Mouse (Mus musculus) megakaryocyte, adult 5-6 weeks (primary cell): ENCODE data around the gene Fmo2. TPM values are rescaled to one million over a fixed set of nuclear protein-coding genes. Genes with fewer than 3 reads are reported as not detected.

Experiments used
- ATAC-seq: 2 replicates; pipeline ENCODE4 v1.8.0; 2016; ENCODE audit warnings: mild to moderate bottlenecking, inconsistent platforms; ENCODE audit not compliant: poor library complexity, severe bottlenecking
- total RNA-seq, 2 experiments: library from RNA; stranded (forward) in 1 of 2; stranded (reverse) in 1 of 2; fragments of 153-499, 151-499 nt in 1 of 2; fragments of 221-1000, 200-1000 nt in 1 of 2; gene quantifications; 2 replicates each; pipeline versions ENCODE4 v1.2.3 to v1.2.4; 2015 to 2017

Fmo2 gene
- total RNA-seq, 2 experiments from 2014 or later = not detected

- ATAC-seq = no peak
Measured at GRCm38 (mm10) chr1:162893014-162893413, 5.5 kb downstream of the Fmo2 start.

- ATAC-seq = no peak
Measured at GRCm38 (mm10) chr1:162891980-162892451, 6.5 kb downstream of the Fmo2 start.

GRCm38 (mm10) chr1:162888646-162889045 lies 9.9 kb downstream of the Fmo2 start:
- no peak for ATAC-seq

GRCm38 (mm10) chr1:162887644-162888043 lies 10.9 kb downstream of the Fmo2 start:
- ATAC-seq = no peak

- no peak for ATAC-seq
Measured at GRCm38 (mm10) chr1:162886138-162886816, 12.2 kb downstream of the Fmo2 start.

- no peak for ATAC-seq
Measured at GRCm38 (mm10) chr1:162882681-162883080, 15.8 kb downstream of the Fmo2 start.

GRCm38 (mm10) chr1:162879595-162880369 lies 18.7 kb downstream of the Fmo2 start:
- peak; percentile 81 for ATAC-seq

GRCm38 (mm10) chr1:162875091-162875490 lies 23.4 kb downstream of the Fmo2 start:
- no peak for ATAC-seq

GRCm38 (mm10) chr1:162871701-162872311 lies 26.7 kb downstream of the Fmo2 start:
- ATAC-seq = no peak

GRCm38 (mm10) chr1:162870978-162871377 lies 27.5 kb downstream of the Fmo2 start:
- no peak for ATAC-seq

GRCm38 (mm10) chr1:162867396-162867795 lies 31.1 kb downstream of the Fmo2 start:
- no peak for ATAC-seq

GRCm38 (mm10) chr1:162866280-162866681 lies 32.2 kb downstream of the Fmo2 start, which contains the start of gene Fmo1:
Fmo1 (minus strand) TSS chr1:162866610.
- no peak for ATAC-seq

GRCm38 (mm10) chr1:162865493-162865830 lies 33.1 kb downstream of the Fmo2 start:
- ATAC-seq = no peak

- no peak for ATAC-seq
Measured at GRCm38 (mm10) chr1:162864816-162865492, 33.6 kb downstream of the Fmo2 start.

GRCm38 (mm10) chr1:162864279-162864678 lies 34.2 kb downstream of the Fmo2 start:
- no peak for ATAC-seq

- no peak for ATAC-seq
Measured at GRCm38 (mm10) chr1:162863579-162863978, 34.9 kb downstream of the Fmo2 start.

GRCm38 (mm10) chr1:162862328-162862727 lies 36.2 kb downstream of the Fmo2 start:
- no peak for ATAC-seq

- no peak for ATAC-seq
Measured at GRCm38 (mm10) chr1:162859996-162860605, 38.4 kb downstream of the Fmo2 start.

GRCm38 (mm10) chr1:162859545-162859976 lies 39.0 kb downstream of the Fmo2 start:
- no peak for ATAC-seq

- no peak for ATAC-seq
Measured at GRCm38 (mm10) chr1:162858748-162859130, 39.8 kb downstream of the Fmo2 start.
